Mouse (Mus musculus): Measurements from ENCODE around the gene Klhl3.

- TF ChIP-seq EP300 (IDR thresholded peaks at IDR 0.05; ENCODE audit: low read depth): peak; percentile 73
- no peak for TF ChIP-seq CTCF (IDR thresholded peaks at IDR 0.05; ENCODE audit: low read depth)
Observed at GRCm38 (mm10) chr13:58128768-58129671, 15.6 kb upstream of the Klhl3 start.

Measured in heart, postnatal 0 days (tissue).